Mouse (Mus musculus) urinary bladder, adult 18-20 months (tissue): Measurements from ENCODE around the gene Ap1b1.

ENCODE experiments used
- DNase-seq, 2 experiments: peaks; one replicate each; pipeline ENCODE4 v3.0.0; 2022; ENCODE audit warnings: low spot score in 2 of 2, mixed read lengths in 2 of 2

Ap1b1 gene

DNA sequence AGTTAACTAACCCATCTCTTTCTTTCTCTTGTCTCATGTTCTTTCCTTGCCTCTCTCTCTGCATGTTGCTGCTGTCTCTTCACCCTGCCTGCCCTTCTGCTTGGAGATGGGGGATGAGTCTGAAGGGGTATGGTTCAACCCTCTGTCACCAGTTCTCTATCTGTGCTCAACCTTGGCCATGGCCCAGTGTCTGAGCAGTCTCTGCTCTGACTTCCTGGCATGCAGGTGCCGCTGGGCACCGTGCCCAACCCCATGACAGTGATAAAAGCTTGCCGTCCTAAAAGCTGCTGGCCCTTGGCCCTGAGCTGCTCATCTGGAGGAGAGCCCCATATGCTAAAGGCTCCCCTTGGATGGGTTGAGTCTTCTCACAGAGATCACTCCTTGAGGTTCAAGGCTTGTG, 46.5 kb downstream of the Ap1b1 start:
- no peak for DNase-seq

DNA sequence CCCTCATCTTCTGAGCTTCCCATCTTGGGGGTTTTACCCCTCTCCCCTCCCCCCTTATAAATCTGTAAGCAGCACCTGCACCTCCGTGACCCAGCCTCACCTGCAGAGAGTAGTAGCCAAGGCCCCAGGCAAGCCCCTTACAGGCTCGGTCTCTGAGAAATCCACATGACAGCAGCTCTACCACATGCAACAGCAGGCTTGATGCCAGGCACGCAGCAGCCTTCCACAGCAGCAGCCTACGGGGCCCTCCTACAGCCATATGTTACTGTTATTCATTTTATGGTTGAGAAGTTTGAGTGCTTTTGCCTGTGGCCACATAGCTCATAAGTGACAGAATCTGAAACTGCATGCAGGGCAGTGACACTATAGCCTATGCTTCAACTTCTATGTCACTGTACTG, 48.8 kb downstream of the Ap1b1 start:
- DNase-seq, result no peak

DNA sequence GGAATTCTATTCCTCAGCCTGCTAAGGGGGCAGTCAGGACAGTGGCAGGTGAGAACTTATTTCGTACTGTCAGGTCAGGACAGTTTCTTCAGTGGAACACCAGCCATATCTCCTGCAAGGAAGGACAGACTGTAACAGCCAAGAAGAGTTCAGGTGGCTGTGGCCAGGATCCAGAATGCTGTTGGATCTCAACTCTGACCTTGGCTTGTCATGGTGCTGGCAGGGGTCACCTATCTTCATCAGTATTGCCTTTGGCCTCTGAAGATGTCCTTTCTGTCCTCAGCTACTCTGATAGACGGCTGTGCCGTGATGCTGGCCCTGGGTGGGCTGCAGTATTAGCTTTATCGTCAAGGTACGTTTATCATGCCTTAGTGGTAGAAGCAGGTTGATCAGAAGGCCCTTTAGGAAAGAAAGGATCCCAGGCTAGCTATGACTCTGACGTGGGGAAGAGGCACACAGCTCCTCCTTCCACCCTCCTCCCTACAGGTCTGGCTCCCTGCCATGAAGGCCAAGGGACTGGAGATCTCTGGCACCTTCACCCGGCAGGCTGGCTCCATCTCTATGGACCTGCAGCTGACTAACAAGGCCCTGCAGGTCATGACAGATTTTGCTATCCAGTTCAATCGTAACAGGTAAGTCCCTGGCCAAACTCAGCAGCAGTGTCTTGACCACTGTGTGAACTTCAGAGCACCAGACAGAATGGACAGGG, 50.7 kb downstream of the Ap1b1 start:
- peak; percentile 58 to 71 for DNase-seq

DNA sequence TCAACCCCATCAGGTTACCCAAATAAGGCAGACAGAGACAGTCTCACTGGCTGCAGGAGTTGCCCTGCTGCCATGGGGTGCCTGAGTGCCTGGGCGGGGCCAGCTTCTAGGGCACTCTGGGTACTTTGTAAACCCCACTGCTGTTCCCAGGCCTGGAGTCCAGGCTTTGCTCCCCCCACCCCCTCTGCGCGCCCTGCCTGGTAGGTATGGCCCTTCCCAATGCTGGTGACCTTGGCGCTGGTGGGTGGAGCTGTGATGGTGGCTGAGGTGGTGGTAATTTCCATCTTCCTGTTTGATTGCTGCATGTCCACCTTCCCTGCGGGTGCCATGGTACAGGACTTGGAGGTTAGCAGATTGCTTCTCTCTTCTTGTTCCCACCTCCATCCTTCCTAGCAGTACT, 54.0 kb downstream of the Ap1b1 start:
- DNase-seq, result no peak

DNA sequence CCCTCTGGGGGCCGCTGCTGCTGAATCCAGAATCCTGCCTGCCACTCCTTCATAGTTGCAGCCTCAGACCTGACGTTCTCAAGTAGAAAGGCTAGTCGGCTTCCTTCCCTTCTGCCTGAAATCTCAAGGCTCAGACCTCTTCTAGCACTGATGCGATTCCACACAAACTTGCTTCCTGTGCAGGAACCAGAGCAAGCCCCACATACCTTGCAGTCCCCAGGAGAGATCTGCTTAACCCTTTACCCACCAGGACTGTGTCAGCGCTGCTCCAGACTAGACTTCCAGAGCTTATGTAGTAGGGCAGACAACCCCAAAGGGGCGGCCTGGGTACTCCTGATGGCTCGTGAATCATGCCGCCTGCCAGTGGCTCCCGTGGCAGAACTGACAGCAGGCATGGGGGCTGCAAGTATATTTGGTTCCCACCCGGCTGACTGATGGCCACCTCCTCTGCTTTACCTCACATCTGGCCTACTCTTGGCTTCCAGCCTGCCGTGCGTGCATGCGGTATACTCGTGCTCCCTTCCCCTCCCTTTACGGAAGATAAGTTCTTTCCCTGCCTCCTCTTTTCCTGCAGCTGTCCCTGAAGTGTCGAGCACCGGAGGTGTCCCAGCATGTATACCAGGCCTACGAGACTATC, 54.6 kb downstream of the Ap1b1 start:
- no peak for DNase-seq

DNA sequence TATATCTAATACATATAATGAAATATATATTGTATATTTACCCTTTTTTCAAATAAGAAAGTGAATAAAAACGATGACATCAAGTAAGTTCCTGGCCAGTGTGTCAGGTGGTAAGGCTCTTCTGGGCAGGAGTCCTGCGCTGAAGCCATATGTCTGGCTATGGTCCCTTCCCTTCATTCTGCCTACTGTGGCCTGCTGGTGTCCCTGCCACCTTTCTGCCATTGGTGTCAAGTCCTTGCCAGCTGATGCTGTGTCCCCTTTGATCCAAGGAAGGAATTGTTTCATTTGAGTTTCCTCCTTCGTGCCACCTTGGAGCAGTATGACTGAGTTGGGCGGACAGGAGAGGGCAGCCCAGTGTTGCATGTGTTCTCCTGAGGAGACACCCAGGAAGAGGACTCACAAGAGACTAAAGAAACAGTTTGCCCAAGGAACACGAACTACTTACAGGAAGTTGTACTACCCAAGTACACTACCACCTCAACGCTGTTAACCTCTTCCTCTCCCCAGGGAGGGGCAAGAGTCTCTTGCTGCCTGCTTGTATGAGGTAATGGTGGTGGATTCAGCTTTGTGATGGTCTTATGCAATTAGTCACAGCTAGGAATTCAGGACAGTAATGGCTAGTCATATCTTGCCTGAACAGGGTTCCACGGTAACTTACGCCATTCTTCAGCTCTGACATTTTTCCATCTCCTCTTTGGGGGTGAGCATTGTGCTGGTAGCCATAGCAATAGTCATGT, 56.2 kb downstream of the Ap1b1 start:
- no peak for DNase-seq

DNA sequence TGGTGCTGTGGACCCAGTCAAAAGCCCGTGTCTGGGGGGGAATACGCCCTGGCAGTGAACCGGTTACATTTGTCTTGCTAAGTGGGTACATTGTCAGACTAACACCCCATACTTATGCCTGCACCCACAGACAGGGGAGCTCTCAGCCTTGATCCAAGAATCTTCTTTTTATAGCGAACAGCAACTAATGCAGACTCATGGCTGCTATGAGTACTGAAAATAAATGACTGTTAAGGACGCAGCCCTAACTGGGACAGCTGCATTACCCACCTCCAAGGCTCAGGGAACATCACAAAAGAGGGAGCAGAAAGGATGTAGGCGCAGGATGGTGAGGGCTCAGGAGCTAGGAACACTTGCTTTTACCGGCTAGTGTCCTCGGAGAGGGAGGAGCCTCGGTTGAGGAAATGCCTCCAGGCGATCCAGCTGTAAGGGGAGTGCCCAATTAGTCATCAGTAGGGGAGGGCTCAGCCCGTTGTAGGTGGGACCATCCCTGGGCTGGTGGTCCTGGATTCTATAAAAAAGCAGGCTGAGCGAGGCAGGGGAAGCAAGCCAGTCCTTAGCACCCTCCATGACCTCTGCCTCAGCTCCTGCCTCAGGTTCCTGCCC, 59.8 kb downstream of the Ap1b1 start:
- no peak for DNase-seq

DNA sequence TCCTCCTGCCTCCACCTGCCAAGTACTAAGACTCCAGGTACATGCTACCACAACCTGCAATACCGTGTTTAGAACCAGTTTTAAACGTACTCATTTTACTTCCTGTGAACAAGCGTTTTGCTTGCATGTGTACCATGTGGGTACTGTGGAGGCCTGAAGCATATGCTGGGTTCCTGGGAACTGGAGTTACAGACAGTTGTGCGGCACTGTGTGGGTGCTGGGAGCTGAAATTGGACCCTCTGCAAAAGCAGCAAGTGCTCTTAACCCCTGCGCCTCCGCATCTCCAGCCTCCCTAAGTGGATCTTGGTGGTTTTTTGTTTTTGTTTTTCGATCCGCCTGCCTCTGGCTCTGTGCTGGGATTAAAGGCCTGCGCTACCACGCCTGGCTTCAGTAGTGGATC, 65.0 kb downstream of the Ap1b1 start:
- DNase-seq, result no peak

- no peak for DNase-seq
These were observed 65.7 kb downstream of the Ap1b1 start for GRCm38 (mm10) chr11:5052200-5052854.

GRCm38 (mm10) chr11:5054151-5054550, 67.5 kb downstream of the Ap1b1 start:
- DNase-seq, result no peak

DNA sequence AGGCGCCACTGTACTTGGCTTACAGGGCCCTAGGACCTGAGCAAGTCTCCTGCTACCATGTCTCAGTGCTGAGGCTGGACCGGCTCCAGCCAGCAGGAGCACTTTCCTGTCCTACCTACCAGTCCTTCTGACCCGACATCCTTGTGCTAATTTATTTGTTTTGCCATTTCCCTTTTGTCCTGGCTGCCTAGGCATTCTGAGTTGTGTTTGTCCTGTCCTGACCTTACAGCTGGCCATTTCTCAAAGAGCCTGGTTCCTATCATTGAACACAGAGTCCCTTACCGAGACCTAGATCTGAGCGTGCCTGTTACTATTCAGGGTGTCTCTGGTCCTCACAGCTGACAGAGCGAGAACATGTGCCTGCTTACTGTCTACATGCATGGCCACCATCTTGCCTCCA, 68.2 kb downstream of the Ap1b1 start:
- no peak for DNase-seq

DNA sequence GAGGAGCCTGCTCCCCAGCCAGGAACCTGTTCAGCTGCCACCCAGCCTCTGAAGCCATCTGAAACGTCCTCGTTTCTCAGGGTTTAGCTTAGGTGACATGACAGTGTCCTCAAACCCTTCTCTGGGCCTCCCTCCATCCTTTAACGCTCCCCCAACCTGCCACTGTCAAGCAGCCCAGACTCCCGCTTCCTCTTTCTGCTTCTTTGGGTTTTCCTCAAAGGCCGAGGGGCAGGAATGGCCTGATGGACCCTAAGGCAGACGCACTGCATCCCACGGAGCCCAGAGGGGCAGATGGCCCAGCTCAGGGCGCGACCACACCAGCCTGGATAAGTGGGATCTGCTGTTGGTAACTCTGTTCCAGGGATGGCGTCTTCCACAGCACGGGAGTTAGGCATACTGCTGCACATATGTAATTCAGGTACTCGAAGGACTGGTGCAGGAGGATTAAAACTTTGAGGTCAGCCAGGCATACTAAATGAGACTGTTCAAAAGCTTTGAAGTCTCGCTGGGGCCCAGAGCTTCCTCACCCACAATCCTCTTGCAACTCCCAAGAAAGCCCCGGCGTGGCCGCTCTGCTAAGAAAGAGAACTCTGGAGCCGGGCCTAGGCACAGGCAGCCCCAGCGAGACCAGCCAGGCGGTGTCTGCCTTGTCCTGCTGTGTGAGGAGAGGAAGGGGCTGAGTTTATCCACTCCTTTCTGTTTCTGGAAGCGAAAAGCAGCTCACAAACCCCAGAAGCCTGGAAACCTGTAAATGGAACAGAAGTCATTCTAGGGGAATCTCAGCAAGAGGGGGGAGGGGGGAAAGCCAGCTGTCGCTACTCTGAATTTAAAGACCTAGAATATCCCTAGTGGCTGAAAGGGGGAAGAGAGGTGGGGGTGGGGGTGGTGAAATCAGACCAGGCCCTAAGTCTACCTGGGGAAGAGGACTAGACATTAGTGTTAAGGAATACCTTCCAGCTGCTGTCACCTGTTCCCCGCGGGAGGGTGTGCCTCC, 69.6 kb downstream of the Ap1b1 start:
- DNase-seq, result no peak

DNA sequence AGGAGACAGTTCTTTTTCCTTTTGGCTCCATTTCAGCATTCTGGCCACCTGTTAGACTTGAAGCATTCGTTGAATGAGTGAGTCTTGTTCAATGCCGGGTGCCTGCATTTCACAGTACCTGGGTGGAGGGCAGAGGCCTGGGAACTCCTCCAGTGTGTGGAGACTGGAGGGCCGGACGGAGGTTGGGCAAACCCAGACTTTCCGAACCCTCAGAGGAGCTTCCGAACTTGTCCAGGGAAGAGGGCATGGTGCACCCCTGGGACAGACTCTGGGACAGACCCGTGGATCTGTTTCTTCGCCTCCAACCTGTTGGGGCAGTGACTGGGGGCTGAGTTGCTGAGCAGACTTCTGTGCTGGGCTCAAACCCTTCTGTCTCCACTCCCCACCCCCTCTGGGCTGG, 70.4 kb downstream of the Ap1b1 start:
- no peak for DNase-seq

GRCm38 (mm10) chr11:5057541-5057855, 70.9 kb downstream of the Ap1b1 start:
- no peak for DNase-seq

- peak in 1 of 2 experiments; percentile 52 for DNase-seq
These were observed 71.4 kb downstream of the Ap1b1 start, which contains the start of gene Rasl10a for GRCm38 (mm10) chr11:5057856-5058641. TSS of gene Rasl10a (plus strand) at chr11:5058128.

- DNase-seq, result peak in 1 of 2 experiments; percentile 27
These were observed 72.2 kb downstream of the Ap1b1 start for GRCm38 (mm10) chr11:5058783-5059182.

DNA sequence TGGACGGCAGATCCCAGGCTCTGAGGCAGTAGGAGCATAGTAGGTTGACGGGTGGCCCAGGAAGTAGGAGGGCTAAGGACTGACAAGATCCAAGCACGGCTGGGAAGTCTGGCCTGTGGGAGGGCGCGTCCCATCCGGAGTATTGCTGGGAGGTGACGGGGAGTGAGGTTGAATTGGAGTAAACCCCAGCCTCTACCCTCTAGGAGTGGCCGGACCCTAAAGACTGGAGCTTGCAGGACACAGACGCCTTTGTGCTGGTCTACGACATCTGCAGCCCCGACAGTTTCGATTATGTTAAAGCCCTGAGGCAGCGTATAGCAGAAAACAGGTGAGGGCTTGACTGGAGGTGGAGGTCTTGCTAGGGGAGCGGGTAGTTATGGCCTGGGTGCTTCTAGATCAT, 72.6 kb downstream of the Ap1b1 start:
- DNase-seq, result no peak

DNA sequence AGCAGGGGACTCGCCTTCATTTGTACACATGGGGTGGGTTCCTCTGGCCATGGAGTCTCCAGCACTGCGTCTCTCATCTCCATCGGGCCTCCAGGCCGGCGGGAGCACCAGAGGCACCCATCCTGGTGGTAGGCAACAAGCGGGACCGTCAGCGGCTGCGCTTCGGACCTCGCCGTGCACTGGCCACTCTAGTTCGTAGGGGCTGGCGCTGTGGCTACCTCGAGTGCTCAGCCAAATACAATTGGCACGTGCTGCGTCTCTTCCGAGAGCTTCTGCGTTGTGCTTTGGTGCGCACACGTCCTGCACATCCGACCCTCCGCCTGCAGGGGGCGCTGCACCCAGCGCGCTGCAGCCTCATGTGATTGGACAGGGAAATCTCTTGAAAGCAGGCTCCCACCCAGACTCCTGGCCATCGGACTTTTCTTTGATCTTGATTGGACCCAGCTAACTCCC, 73.1 kb downstream of the Ap1b1 start:
- peak in 1 of 2 experiments; percentile 30 for DNase-seq

DNA sequence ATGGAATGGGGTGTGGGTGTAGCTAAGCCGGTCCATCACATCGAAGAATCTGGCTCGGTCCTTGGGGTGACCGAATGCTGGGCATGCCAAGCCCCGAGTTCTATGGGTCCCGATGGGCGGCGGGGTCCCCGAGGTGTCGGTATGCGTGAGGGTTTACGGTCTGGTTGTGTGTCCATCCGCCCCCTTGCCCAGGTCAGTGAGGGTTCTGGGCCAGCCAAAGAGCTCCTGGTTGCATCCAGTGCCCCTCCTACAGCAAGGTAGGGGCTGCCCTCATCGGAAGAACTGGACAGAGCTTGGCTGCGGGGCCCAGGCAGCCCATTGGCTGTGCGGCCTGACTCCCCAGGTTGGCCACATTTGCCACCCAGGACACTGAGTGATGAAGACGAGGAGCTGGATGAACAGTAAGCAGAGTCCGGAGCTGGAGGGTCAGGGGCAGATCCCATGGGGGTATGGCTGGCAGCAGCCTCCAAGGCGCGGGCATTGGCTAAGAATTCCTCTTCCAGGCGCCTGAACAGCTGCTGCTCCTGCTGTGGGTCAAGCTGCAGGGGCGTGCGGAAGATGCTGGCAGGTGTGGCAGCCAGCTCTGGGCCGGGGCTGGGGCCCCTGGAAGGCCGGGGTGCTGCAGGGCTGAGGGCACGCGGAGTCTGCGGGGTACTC, 74.3 kb downstream of the Ap1b1 start:
- DNase-seq, result no peak
